Mouse (Mus musculus): Measurements from ENCODE around the gene Gm10283.
"Not testable (repeated sequence)": the region's sequence is repeated elsewhere in the genome, so short reads cannot be mapped to it uniquely, and the experiment has no call there.

Gene Gm10283

GRCm38 (mm10) chr8:60503098-60503497 lies at the start of gene Gm10283:
Gene Gm10283, minus strand, starts transcription at chr8:60503198.
- DNase-seq, result no peak

GRCm38 (mm10) chr8:60534945-60535344 lies 31.9 kb upstream of the Gm10283 start:
- DNase-seq, result no peak

GRCm38 (mm10) chr8:60518286-60518685 lies 15.3 kb upstream of the Gm10283 start:
- DNase-seq, result no peak

- DNase-seq, result peak; percentile 58
These were observed 2.9 kb upstream of the Gm10283 start, which contains the start of gene Aadat for GRCm38 (mm10) chr8:60505653-60506521. Gene Aadat, plus strand, starts transcription at chr8:60505932.

GRCm38 (mm10) chr8:60495046-60495445 lies 8.0 kb downstream of the Gm10283 start:
- DNase-seq, result not testable (repeated sequence)

- no peak for DNase-seq
These were observed 8.4 kb downstream of the Gm10283 start for GRCm38 (mm10) chr8:60494606-60495005.

- no peak for DNase-seq
These were observed 10.5 kb downstream of the Gm10283 start for GRCm38 (mm10) chr8:60492471-60492870.

GRCm38 (mm10) chr8:60491871-60492270 lies 11.1 kb downstream of the Gm10283 start:
- no peak for DNase-seq

- no peak for DNase-seq
These were observed 12.9 kb downstream of the Gm10283 start for GRCm38 (mm10) chr8:60490147-60490546.

- peak; percentile 72 for DNase-seq
These were observed 36.2 kb downstream of the Gm10283 start for GRCm38 (mm10) chr8:60466686-60467335.

- DNase-seq, result no peak
These were observed 53.7 kb downstream of the Gm10283 start for GRCm38 (mm10) chr8:60449296-60449695.

- no peak for DNase-seq
These were observed 58.0 kb downstream of the Gm10283 start for GRCm38 (mm10) chr8:60444989-60445388.

GRCm38 (mm10) chr8:60438557-60438956 lies 64.4 kb downstream of the Gm10283 start:
- no peak for DNase-seq

- DNase-seq, result no peak
These were observed 66.1 kb downstream of the Gm10283 start for GRCm38 (mm10) chr8:60436872-60437271.

- no peak for DNase-seq
These were observed 70.3 kb downstream of the Gm10283 start for GRCm38 (mm10) chr8:60432649-60433048.

- no peak for DNase-seq
These were observed 96.6 kb downstream of the Gm10283 start for GRCm38 (mm10) chr8:60406358-60406757.

GRCm38 (mm10) chr8:60404994-60405548 lies 97.9 kb downstream of the Gm10283 start:
- no peak for DNase-seq

- no peak for DNase-seq
These were observed 109.3 kb downstream of the Gm10283 start for GRCm38 (mm10) chr8:60393675-60394074.

GRCm38 (mm10) chr8:60386589-60386988 lies 116.4 kb downstream of the Gm10283 start:
- DNase-seq, result no peak

Measured in right cerebral cortex, postnatal 25 days (tissue).